Mouse (Mus musculus): ENCODE measurements around the gene Podxl2. TPM values are rescaled to one million over a fixed set of nuclear protein-coding genes. Genes with fewer than 3 reads are reported as not detected.

Gene Podxl2
- polyA plus RNA-seq, 1 experiment from 2014 or later = 52.8 TPM

- no peak overlapping the region for H3K9ac ChIP-seq (ENCODE audit: low read depth, low read length)
- no peaks in the 10 kb centered on the region for H3K9me3 ChIP-seq (ENCODE audit: control insufficient read depth, low read length)
- H3K27me3 ChIP-seq (ENCODE audit: control insufficient read depth, insufficient read depth, low read length) = no peaks in the 10 kb centered on the region
- ATAC-seq (ENCODE audit: low FRiP score, low TSS enrichment) = no peak
- no peak overlapping the region for H3K4me2 ChIP-seq (replicated peaks; ENCODE audit: low read depth, low read length)
- H3K4me3 ChIP-seq (ENCODE audit: low read length) = no peak overlapping the region
- WGBS = 67% methylated on average over 11 of the region's 11 CpGs
- no peaks in the 10 kb centered on the region for H3K36me3 ChIP-seq (ENCODE audit: control insufficient read depth, insufficient read depth, low read length)
- H3K4me1 ChIP-seq (ENCODE audit: control insufficient read depth, insufficient read depth, low read length) = peaks cover 19% of the 10 kb centered on the region; the same call in 1 of the 2 replicates
- H3K27ac ChIP-seq (ENCODE audit: low read depth, low read length) = no peak overlapping the region
Observed at GRCm38 (mm10) chr6:88821901-88822300, 52.9 kb downstream of the Podxl2 start.

- H3K4me1 ChIP-seq (ENCODE audit: control insufficient read depth, insufficient read depth, low read length) = peaks cover 14% of the 10 kb centered on the region; the same call in 1 of the 2 replicates
- no peak overlapping the region for H3K4me2 ChIP-seq (replicated peaks; ENCODE audit: low read depth, low read length)
- H3K27me3 ChIP-seq (ENCODE audit: control insufficient read depth, insufficient read depth, low read length) = no peaks in the 10 kb centered on the region
- H3K36me3 ChIP-seq (ENCODE audit: control insufficient read depth, insufficient read depth, low read length) = no peaks in the 10 kb centered on the region
- ATAC-seq (ENCODE audit: low FRiP score, low TSS enrichment) = no peak
- 94% methylated on average over 6 of the region's 6 CpGs for WGBS
- no peak overlapping the region for H3K27ac ChIP-seq (ENCODE audit: low read depth, low read length)
- H3K9me3 ChIP-seq (ENCODE audit: control insufficient read depth, low read length) = no peaks in the 10 kb centered on the region
- H3K9ac ChIP-seq (ENCODE audit: low read depth, low read length) = no peak overlapping the region
- H3K4me3 ChIP-seq (ENCODE audit: low read length) = no peak overlapping the region
Observed at GRCm38 (mm10) chr6:88821294-88821693, 53.5 kb downstream of the Podxl2 start.

GRCm38 (mm10) chr6:88820853-88821252, 54.0 kb downstream of the Podxl2 start:
- Histone ChIP-seq H3K4me1 (ENCODE audit: control insufficient read depth, insufficient read depth, low read length) (peaks cover 11% of the 10 kb centered on the region; the same call in 1 of the 2 replicates), H3K27ac (ENCODE audit: low read depth, low read length) (no peak overlapping the region), H3K4me2 (replicated peaks; ENCODE audit: low read depth, low read length) (no peak overlapping the region), H3K9ac (ENCODE audit: low read depth, low read length) (no peak overlapping the region), H3K4me3 (ENCODE audit: low read length) (no peak overlapping the region), H3K27me3 (ENCODE audit: control insufficient read depth, insufficient read depth, low read length) (no peaks in the 10 kb centered on the region), H3K9me3 (ENCODE audit: control insufficient read depth, low read length) (no peaks in the 10 kb centered on the region), H3K36me3 (ENCODE audit: control insufficient read depth, insufficient read depth, low read length) (no peaks in the 10 kb centered on the region)
- ATAC-seq (ENCODE audit: low FRiP score, low TSS enrichment) = no peak
- WGBS = 29% methylated on average over 3 of the region's 3 CpGs

- H3K27ac ChIP-seq (ENCODE audit: low read depth, low read length) = no peak overlapping the region
- H3K4me2 ChIP-seq (replicated peaks; ENCODE audit: low read depth, low read length) = no peak overlapping the region
- no peak for ATAC-seq (ENCODE audit: low FRiP score, low TSS enrichment)
- no peaks in the 10 kb centered on the region for H3K36me3 ChIP-seq (ENCODE audit: control insufficient read depth, insufficient read depth, low read length)
- no peaks in the 10 kb centered on the region for H3K27me3 ChIP-seq (ENCODE audit: control insufficient read depth, insufficient read depth, low read length)
- no peak overlapping the region for H3K9ac ChIP-seq (ENCODE audit: low read depth, low read length)
- WGBS = 78% methylated on average over 3 of the region's 3 CpGs
- H3K4me3 ChIP-seq (ENCODE audit: low read length) = no peak overlapping the region
- H3K4me1 ChIP-seq (ENCODE audit: control insufficient read depth, insufficient read depth, low read length) = peaks cover 11% of the 10 kb centered on the region; the same call in 1 of the 2 replicates
- no peaks in the 10 kb centered on the region for H3K9me3 ChIP-seq (ENCODE audit: control insufficient read depth, low read length)
Observed at GRCm38 (mm10) chr6:88816913-88817312, 57.9 kb downstream of the Podxl2 start.

GRCm38 (mm10) chr6:88815489-88815888, 59.4 kb downstream of the Podxl2 start:
- H3K9ac ChIP-seq (ENCODE audit: low read depth, low read length) = no peak overlapping the region
- no peaks in the 10 kb centered on the region for H3K27me3 ChIP-seq (ENCODE audit: control insufficient read depth, insufficient read depth, low read length)
- H3K9me3 ChIP-seq (ENCODE audit: control insufficient read depth, low read length) = no peaks in the 10 kb centered on the region
- ATAC-seq (ENCODE audit: low FRiP score, low TSS enrichment) = no peak
- H3K36me3 ChIP-seq (ENCODE audit: control insufficient read depth, insufficient read depth, low read length) = no peaks in the 10 kb centered on the region
- no peak overlapping the region for H3K4me2 ChIP-seq (replicated peaks; ENCODE audit: low read depth, low read length)
- no peak overlapping the region for H3K27ac ChIP-seq (ENCODE audit: low read depth, low read length)
- peaks cover 8% of the 10 kb centered on the region; the same call in 1 of the 2 replicates for H3K4me1 ChIP-seq (ENCODE audit: control insufficient read depth, insufficient read depth, low read length)
- WGBS = 90% methylated on average over 3 of the region's 3 CpGs
- no peak overlapping the region for H3K4me3 ChIP-seq (ENCODE audit: low read length)

GRCm38 (mm10) chr6:88815036-88815435, 59.8 kb downstream of the Podxl2 start:
- no peak overlapping the region for H3K9ac ChIP-seq (ENCODE audit: low read depth, low read length)
- H3K36me3 ChIP-seq (ENCODE audit: control insufficient read depth, insufficient read depth, low read length) = no peaks in the 10 kb centered on the region
- no peak overlapping the region for H3K4me3 ChIP-seq (ENCODE audit: low read length)
- no peaks in the 10 kb centered on the region for H3K9me3 ChIP-seq (ENCODE audit: control insufficient read depth, low read length)
- peaks cover 9% of the 10 kb centered on the region; the same call in 1 of the 2 replicates for H3K4me1 ChIP-seq (ENCODE audit: control insufficient read depth, insufficient read depth, low read length)
- no peaks in the 10 kb centered on the region for H3K27me3 ChIP-seq (ENCODE audit: control insufficient read depth, insufficient read depth, low read length)
- no peak overlapping the region for H3K27ac ChIP-seq (ENCODE audit: low read depth, low read length)
- 79% methylated on average over 3 of the region's 3 CpGs for WGBS
- no peak overlapping the region for H3K4me2 ChIP-seq (replicated peaks; ENCODE audit: low read depth, low read length)
- no peak for ATAC-seq (ENCODE audit: low FRiP score, low TSS enrichment)

- 87% methylated on average over 10 of the region's 10 CpGs for WGBS
- H3K27me3 ChIP-seq (ENCODE audit: control insufficient read depth, insufficient read depth, low read length) = no peaks in the 10 kb centered on the region
Observed at GRCm38 (mm10) chr6:88813832-88814231, 61.0 kb downstream of the Podxl2 start.

GRCm38 (mm10) chr6:88812886-88813285, 62.0 kb downstream of the Podxl2 start:
- no peak for ATAC-seq (ENCODE audit: low FRiP score, low TSS enrichment)
- H3K36me3 ChIP-seq (ENCODE audit: control insufficient read depth, insufficient read depth, low read length) = no peaks in the 10 kb centered on the region
- 63% methylated on average over 3 of the region's 3 CpGs for WGBS

More at GRCm38 (mm10) chr6:88813832-88814231, 61.0 kb downstream of the Podxl2 start:
- Histone ChIP-seq H3K9me3 (ENCODE audit: control insufficient read depth, low read length) (no peaks in the 10 kb centered on the region), H3K9ac (ENCODE audit: low read depth, low read length) (no peak overlapping the region), H3K4me1 (ENCODE audit: control insufficient read depth, insufficient read depth, low read length) (peaks cover 14% of the 10 kb centered on the region; the same call in 1 of the 2 replicates), H3K36me3 (ENCODE audit: control insufficient read depth, insufficient read depth, low read length) (no peaks in the 10 kb centered on the region), H3K27ac (ENCODE audit: low read depth, low read length) (no peak overlapping the region), H3K4me2 (replicated peaks; ENCODE audit: low read depth, low read length) (no peak overlapping the region), H3K4me3 (ENCODE audit: low read length) (no peak overlapping the region)
- no peak for ATAC-seq (ENCODE audit: low FRiP score, low TSS enrichment)

GRCm38 (mm10) chr6:88811880-88812400, 62.9 kb downstream of the Podxl2 start:
- Histone ChIP-seq H3K9ac (ENCODE audit: low read depth, low read length) (0 out of 2 replicates have a peak overlapping the region, but pooled peaks have one; percentile 12), H3K9me3 (ENCODE audit: control insufficient read depth, low read length) (no peaks in the 10 kb centered on the region), H3K4me3 (ENCODE audit: low read length) (no peak overlapping the region), H3K36me3 (ENCODE audit: control insufficient read depth, insufficient read depth, low read length) (no peaks in the 10 kb centered on the region), H3K4me2 (replicated peaks; ENCODE audit: low read depth, low read length) (no peak overlapping the region), H3K4me1 (ENCODE audit: control insufficient read depth, insufficient read depth, low read length) (peaks cover 18% of the 10 kb centered on the region; the same call in 1 of the 2 replicates), H3K27me3 (ENCODE audit: control insufficient read depth, insufficient read depth, low read length) (no peaks in the 10 kb centered on the region), H3K27ac (ENCODE audit: low read depth, low read length) (peak overlapping the region; percentile 74; the same call in 1 of the 2 replicates)
- ATAC-seq (ENCODE audit: low FRiP score, low TSS enrichment) = peak; percentile 44; the same call in 1 of the 2 replicates
- 37% methylated on average over 7 of the region's 7 CpGs for WGBS

More at GRCm38 (mm10) chr6:88812886-88813285, 62.0 kb downstream of the Podxl2 start:
- Histone ChIP-seq H3K4me1 (ENCODE audit: control insufficient read depth, insufficient read depth, low read length) (peaks cover 14% of the 10 kb centered on the region; the same call in 1 of the 2 replicates), H3K4me3 (ENCODE audit: low read length) (no peak overlapping the region), H3K27ac (ENCODE audit: low read depth, low read length) (peak overlapping the region; percentile 74; the same call in 1 of the 2 replicates), H3K4me2 (replicated peaks; ENCODE audit: low read depth, low read length) (no peak overlapping the region), H3K9me3 (ENCODE audit: control insufficient read depth, low read length) (no peaks in the 10 kb centered on the region), H3K27me3 (ENCODE audit: control insufficient read depth, insufficient read depth, low read length) (no peaks in the 10 kb centered on the region), H3K9ac (ENCODE audit: low read depth, low read length) (no peak overlapping the region)

All from kidney, embryonic 14.5 days (tissue).